Mouse (Mus musculus): ENCODE measurements around the gene Nmt1. TPM values are rescaled to one million over a fixed set of nuclear protein-coding genes. Genes with fewer than 3 reads are reported as not detected.
A peak's percentile ranks its signal among the peaks of the same experiment; 100 is the strongest.

Gene Nmt1
- total and polyA plus RNA-seq, 3 experiments: 84.5 to 205 (median 115) TPM

DNA sequence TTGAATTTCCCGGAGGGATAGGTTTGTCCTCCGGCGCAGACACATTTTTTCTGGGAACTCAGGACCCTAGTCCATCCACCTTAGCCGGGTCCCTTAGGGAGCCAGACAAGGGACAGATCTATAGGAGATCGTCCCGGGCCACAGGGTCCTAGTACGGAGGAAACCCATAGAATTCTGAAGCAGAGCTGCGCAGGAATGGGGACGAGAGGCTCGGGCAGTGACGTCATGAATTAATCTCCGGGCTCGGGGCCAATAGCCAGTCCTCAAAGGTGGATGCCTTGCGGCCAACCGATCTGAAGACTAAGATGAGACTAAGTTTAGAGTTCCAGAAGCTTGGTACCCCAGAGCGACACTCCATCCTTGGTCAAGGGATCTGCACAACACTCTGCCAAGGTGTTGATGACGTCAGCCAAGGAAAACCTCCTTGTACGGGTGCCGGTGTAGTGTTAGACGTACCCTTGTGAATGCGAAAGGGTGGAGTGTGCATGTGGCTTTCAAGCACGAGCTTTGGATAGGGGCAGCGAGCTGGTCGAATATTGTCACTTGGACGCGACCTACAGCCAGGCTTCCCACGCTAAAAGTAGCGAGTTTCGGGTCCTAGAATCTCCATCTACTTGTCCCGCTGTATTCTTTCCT, 74.0 kb downstream of the Nmt1 start:
- Histone ChIP-seq H3K27ac (ENCODE audit: insufficient read depth, low read depth) (peak overlapping the region; percentile 51), H3K27me3 (replicated peaks) (peaks cover 6% of the 10 kb centered on the region), H3K4me3 (replicated peaks in 1 of 3; ENCODE audit: low read depth in 2 of 3, low read length in 2 of 3, poor library complexity in 1 of 3) (peak overlapping the region; percentile 61 to 91 (median 79)), H3K36me3 (replicated peaks in 1 of 2; ENCODE audit: control insufficient read depth in 1 of 2, insufficient read depth in 1 of 2, low read length in 1 of 2) (peaks cover 20 to 50% of the 10 kb centered on the region in 2 experiments), H3K4me2 (ENCODE audit: insufficient read depth, low read depth, poor library complexity, severe bottlenecking) (peak overlapping the region; percentile 32), H3K9ac (ENCODE audit: insufficient read depth, low read depth) (peak overlapping the region; percentile 82), H3K9me3 (replicated peaks; ENCODE audit: low read length) (no peaks in the 10 kb centered on the region), H3K79me2 (replicated peaks; ENCODE audit: control insufficient read depth, extremely low read depth, insufficient read depth, poor library complexity, severe bottlenecking) (peaks cover 28% of the 10 kb centered on the region), H3K4me1 (ENCODE audit: control insufficient read depth in 1 of 2, insufficient read depth in 2 of 2) (peaks cover 35 to 76% of the 10 kb centered on the region in 2 experiments)
- dilution Hi-C loops (cut with MboI; ENCODE audit: extremely low pct_ligation_motif_present, extremely low pct_unique_long_range_greater_than_20kb, low sequenced_read_pairs) (no loop called here), in situ Hi-C loops (cut with MboI; ENCODE audit: low pct_ligation_motif_present, low pct_unique_long_range_greater_than_20kb, low sequenced_read_pairs) (loop anchor here (5.0 kb wide), 2 partner anchors 55 to 225 kb away; no protein-coding TSS in a partner anchor)
- DNase-seq (ENCODE audit: extremely low read depth): peak; percentile 87
- TF ChIP-seq MAZ (IDR thresholded peaks at IDR 0.05; ENCODE audit: low read depth, low read length) (no peak), EP300 (IDR thresholded peaks at IDR 0.05; ENCODE audit: low read length) (no peak), RCOR1 (conservative IDR thresholded peaks at IDR 0.05; ENCODE audit: low read depth, low read length) (peak; percentile 55; the same call in 1 of the 2 replicates), SIN3A (IDR thresholded peaks at IDR 0.05; ENCODE audit: low read length) (peak; percentile 58; the same call in 1 of the 2 replicates), IRF4 (IDR thresholded peaks at IDR 0.05; ENCODE audit: low read depth, low read length) (peak; percentile 60; the same call in 1 of the 2 replicates), MAX (IDR thresholded peaks at IDR 0.05; ENCODE audit: low read length) (peak; percentile 94), CHD2 (IDR thresholded peaks at IDR 0.05; ENCODE audit: low read length) (no peak), ZNF384 (IDR thresholded peaks at IDR 0.05; ENCODE audit: low read depth, low read length) (no peak), ELF1 (IDR thresholded peaks at IDR 0.05; ENCODE audit: low read depth, low read length) (peak; percentile 31; the same call in 1 of the 2 replicates), SMC3 (IDR thresholded peaks at IDR 0.05; ENCODE audit: low read depth, low read length) (no peak; the same call in 1 of the 2 replicates), USF1 (IDR thresholded peaks at IDR 0.05; ENCODE audit: low read depth, low read length) (no peak), MYC (IDR thresholded peaks at IDR 0.05; ENCODE audit: low read depth, low read length) (peak; percentile 93), CHD1 (IDR thresholded peaks at IDR 0.05; ENCODE audit: low read depth, low read length) (no peak), MEF2A (IDR thresholded peaks at IDR 0.05; ENCODE audit: borderline replicate concordance, low read depth, low read length) (no peak), POLR2AphosphoS2 (IDR thresholded peaks at IDR 0.05; ENCODE audit: low read depth, low read length) (no peak), ZKSCAN1 (IDR thresholded peaks at IDR 0.05; ENCODE audit: borderline replicate concordance, low read depth, low read length) (no peak), JUND (conservative IDR thresholded peaks at IDR 0.05; ENCODE audit: low read depth, low read length) (peak; percentile 79), MAFK (IDR thresholded peaks at IDR 0.05; ENCODE audit: insufficient replicate concordance, low read length) (peak; percentile 20; the same call in 1 of the 2 replicates), BHLHE40 (IDR thresholded peaks at IDR 0.05; ENCODE audit: low read depth, low read length) (peak; percentile 89), GABPA (IDR thresholded peaks at IDR 0.05; ENCODE audit: insufficient replicate concordance, low read depth, low read length) (no peak), UBTF (IDR thresholded peaks at IDR 0.05; ENCODE audit: low read depth, low read length) (no peak; the same call in none of the 2 replicates), POLR2A (IDR thresholded peaks at IDR 0.05; ENCODE audit: low read depth, low read length) (peak; percentile 58), HCFC1 (IDR thresholded peaks at IDR 0.05; ENCODE audit: low read depth, low read length) (peak; percentile 56), MXI1 (IDR thresholded peaks at IDR 0.05; ENCODE audit: low read depth, low read length) (peak; percentile 91), USF2 (conservative IDR thresholded peaks at IDR 0.05; ENCODE audit: low read depth, low read length) (no peak), NRF1 (IDR thresholded peaks at IDR 0.05; ENCODE audit: low read depth, low read length) (peak; percentile 55; the same call in 1 of the 2 replicates), ETS1 (conservative IDR thresholded peaks at IDR 0.05; ENCODE audit: low read depth, low read length) (peak; percentile 49; the same call in 1 of the 2 replicates), ZMIZ1 (IDR thresholded peaks at IDR 0.05; ENCODE audit: low read depth, low read length) (no peak), RAD21 (IDR thresholded peaks at IDR 0.05; ENCODE audit: low read depth, low read length) (no peak; the same call in 1 of the 2 replicates), JUN (IDR thresholded peaks at IDR 0.05; ENCODE audit: insufficient read depth, low read depth, low read length) (peak; percentile 60; the same call in 1 of the 2 replicates), TCF12 (IDR thresholded peaks at IDR 0.05; ENCODE audit: low read depth, low read length) (0 out of 2 replicates have a peak, but pooled peaks have one; percentile 39), E2F4 (IDR thresholded peaks at IDR 0.05; ENCODE audit: insufficient replicate concordance, low read depth, low read length) (no peak), TBP (conservative IDR thresholded peaks at IDR 0.05; ENCODE audit: low read depth, low read length) (no peak; the same call in 1 of the 2 replicates), PAX5 (IDR thresholded peaks at IDR 0.05; ENCODE audit: low read length) (no peak), KAT2A (IDR thresholded peaks at IDR 0.05; ENCODE audit: insufficient replicate concordance, low read length) (no peak)
